Mouse (Mus musculus): Measurements from ENCODE around the gene Tmc3. TPM values are rescaled to one million over a fixed set of nuclear protein-coding genes. Genes with fewer than 3 reads are reported as not detected.
A peak's percentile ranks its signal among the peaks of the same experiment; 100 is the strongest.

The Tmc3 gene
- polyA plus RNA-seq, 2 experiments, result 0.96 to 1.5 TPM

- Histone ChIP-seq H3K27ac (replicated peaks; ENCODE audit: low read depth, low read length) (no peak overlapping the region), H3K36me3 (ENCODE audit: control insufficient read depth, insufficient read depth, low read length) (no peaks in the 10 kb centered on the region), H3K4me3 (replicated peaks; ENCODE audit: low read length) (no peak overlapping the region), H3K4me2 (replicated peaks; ENCODE audit: low read depth, low read length, severe bottlenecking) (no peak overlapping the region), H3K9me3 (ENCODE audit: control insufficient read depth, low read length) (no peaks in the 10 kb centered on the region), H3K9ac (ENCODE audit: low read depth, low read length, severe bottlenecking) (no peak overlapping the region), H3K4me1 (ENCODE audit: control insufficient read depth, insufficient read depth, low read length) (no peaks in the 10 kb centered on the region), H3K27me3 (ENCODE audit: control insufficient read depth, insufficient read depth, low read length) (no peaks in the 10 kb centered on the region)
- WGBS, result 95% methylated on average over 3 of the region's 3 CpGs
- DNase-seq (ENCODE audit: low spot score) (no peak), ATAC-seq (ENCODE audit: low FRiP score, low read depth) (no peak)
- TF ChIP-seq POLR2A (IDR thresholded peaks at IDR 0.05; ENCODE audit: borderline replicate concordance, extremely low read depth, insufficient read depth, insufficient read length), result no peak
Measured at GRCm38 (mm10) chr7:83661763-83662162, 77.0 kb downstream of the Tmc3 start.

DNA sequence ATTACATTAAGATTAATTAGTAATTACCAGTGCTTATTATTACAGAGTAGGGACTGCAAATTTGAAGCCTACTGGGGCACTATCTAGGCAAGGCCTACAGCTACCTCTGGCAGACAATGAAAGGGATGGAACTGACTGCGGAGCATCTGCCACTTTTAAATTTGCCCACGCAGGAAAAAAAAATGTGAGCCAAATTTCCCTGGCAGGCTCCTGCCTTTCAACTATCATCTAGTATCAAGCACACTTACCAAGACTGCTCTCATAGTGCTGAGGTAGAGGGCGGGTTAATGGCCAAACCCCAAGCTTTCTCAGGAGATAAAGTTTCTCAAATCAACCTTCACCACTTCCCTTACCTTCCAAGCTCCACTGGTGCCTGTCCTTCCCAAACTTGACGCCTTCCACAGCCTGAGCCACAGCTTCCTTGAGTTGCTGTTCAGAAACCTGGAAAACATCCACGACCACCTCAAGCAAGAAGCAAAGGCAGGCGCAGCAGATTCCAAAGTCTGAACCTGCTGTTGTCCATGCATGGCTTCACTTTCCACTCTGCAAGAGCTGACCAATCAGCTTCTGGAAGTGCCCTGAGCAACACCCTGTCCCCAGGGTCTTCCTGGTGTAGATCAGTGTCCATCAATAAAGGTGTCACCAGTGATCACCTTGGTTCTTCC, 78.1 kb downstream of the Tmc3 start:
- Histone ChIP-seq H3K27ac (replicated peaks; ENCODE audit: low read depth, low read length) (no peak overlapping the region), H3K4me1 (ENCODE audit: control insufficient read depth, insufficient read depth, low read length) (no peaks in the 10 kb centered on the region), H3K9ac (ENCODE audit: low read depth, low read length, severe bottlenecking) (no peak overlapping the region), H3K9me3 (ENCODE audit: control insufficient read depth, low read length) (no peaks in the 10 kb centered on the region), H3K36me3 (ENCODE audit: control insufficient read depth, insufficient read depth, low read length) (no peaks in the 10 kb centered on the region), H3K27me3 (ENCODE audit: control insufficient read depth, insufficient read depth, low read length) (no peaks in the 10 kb centered on the region), H3K4me2 (replicated peaks; ENCODE audit: low read depth, low read length, severe bottlenecking) (no peak overlapping the region), H3K4me3 (replicated peaks; ENCODE audit: low read length) (no peak overlapping the region)
- ATAC-seq (ENCODE audit: low FRiP score, low read depth) (no peak), DNase-seq (ENCODE audit: low spot score) (no peak)
- 84% methylated on average over 6 of the region's 6 CpGs for WGBS
- TF ChIP-seq POLR2A (IDR thresholded peaks at IDR 0.05; ENCODE audit: borderline replicate concordance, extremely low read depth, insufficient read depth, insufficient read length), result no peak

DNA sequence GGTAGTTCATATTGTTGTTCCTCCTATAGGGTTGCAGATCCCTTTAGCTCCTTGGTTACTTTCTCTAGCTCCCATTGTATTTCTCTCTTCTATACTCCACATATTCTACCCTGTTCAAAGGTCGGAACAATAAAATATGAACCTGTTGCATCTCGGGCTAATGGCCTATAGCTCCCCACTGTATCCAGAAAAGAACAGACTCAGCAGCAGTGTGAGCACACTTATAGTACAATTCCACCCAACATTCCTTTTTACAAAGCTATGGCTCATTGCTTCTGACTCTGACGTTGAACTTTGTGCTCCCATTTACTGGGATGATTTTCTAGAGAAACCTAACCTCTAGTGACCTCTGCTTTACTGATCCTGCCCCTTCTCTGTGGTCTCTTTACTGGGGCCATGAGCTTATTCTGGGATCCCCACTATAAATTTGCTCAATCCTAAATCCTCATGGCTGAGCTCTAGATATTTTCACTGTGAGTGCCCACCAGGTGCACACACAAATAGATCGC, 81.4 kb downstream of the Tmc3 start:
- H3K4me2 ChIP-seq (replicated peaks; ENCODE audit: low read depth, low read length, severe bottlenecking), result no peak overlapping the region
- DNase-seq (ENCODE audit: low spot score) (no peak), ATAC-seq (ENCODE audit: low FRiP score, low read depth) (no peak)
- no peak overlapping the region for H3K9ac ChIP-seq (ENCODE audit: low read depth, low read length, severe bottlenecking)
- H3K4me3 ChIP-seq (replicated peaks; ENCODE audit: low read length), result no peak overlapping the region
- no peak for TF ChIP-seq POLR2A (IDR thresholded peaks at IDR 0.05; ENCODE audit: borderline replicate concordance, extremely low read depth, insufficient read depth, insufficient read length)
- H3K27me3 ChIP-seq (ENCODE audit: control insufficient read depth, insufficient read depth, low read length), result no peaks in the 10 kb centered on the region
- H3K27ac ChIP-seq (replicated peaks; ENCODE audit: low read depth, low read length), result no peak overlapping the region
- WGBS, result 86% methylated on average over 4 of the region's 4 CpGs
- no peaks in the 10 kb centered on the region for H3K36me3 ChIP-seq (ENCODE audit: control insufficient read depth, insufficient read depth, low read length)
- no peaks in the 10 kb centered on the region for H3K4me1 ChIP-seq (ENCODE audit: control insufficient read depth, insufficient read depth, low read length)
- H3K9me3 ChIP-seq (ENCODE audit: control insufficient read depth, low read length), result no peaks in the 10 kb centered on the region

DNA sequence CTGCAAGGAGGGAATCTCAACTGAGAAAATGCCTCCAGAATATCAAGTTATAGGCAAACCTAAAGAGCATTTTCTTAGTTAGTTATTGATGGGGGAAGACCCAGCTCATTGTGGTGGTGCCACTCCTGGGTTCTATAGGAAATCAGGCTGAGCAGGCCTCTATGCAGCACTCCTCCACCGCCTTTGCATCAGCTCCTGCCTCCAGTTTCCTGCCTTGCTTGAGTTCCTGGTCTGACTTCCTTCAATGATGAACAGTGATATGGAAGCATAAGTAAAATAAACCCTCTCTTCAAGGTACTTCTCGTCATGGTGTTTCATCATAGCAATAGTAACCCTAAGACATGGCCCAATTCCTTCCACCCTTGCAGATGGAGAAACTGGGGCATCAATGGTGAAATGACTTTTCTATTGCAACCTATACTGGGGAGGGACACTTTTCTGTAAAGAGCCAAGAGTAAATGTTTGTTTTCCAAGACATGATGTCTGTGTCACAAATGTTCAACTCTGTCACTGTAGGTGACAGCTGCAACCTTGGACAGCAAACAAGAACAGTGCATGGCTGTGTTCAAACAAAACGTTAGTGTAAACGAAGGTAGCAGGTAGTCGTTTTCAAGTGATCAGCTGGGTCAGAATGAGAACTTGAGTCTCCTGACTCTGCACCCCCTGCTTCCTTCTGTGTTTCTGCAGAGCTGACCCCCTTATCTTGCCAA, 83.4 kb downstream of the Tmc3 start:
- no peak for TF ChIP-seq POLR2A (IDR thresholded peaks at IDR 0.05; ENCODE audit: borderline replicate concordance, extremely low read depth, insufficient read depth, insufficient read length)
- no peak overlapping the region for H3K9ac ChIP-seq (ENCODE audit: low read depth, low read length, severe bottlenecking)
- 83% methylated on average over 5 of the region's 5 CpGs for WGBS
- no peak overlapping the region for H3K4me3 ChIP-seq (replicated peaks; ENCODE audit: low read length)
- no peak overlapping the region for H3K4me2 ChIP-seq (replicated peaks; ENCODE audit: low read depth, low read length, severe bottlenecking)
- ATAC-seq (ENCODE audit: low FRiP score, low read depth), result no peak
- H3K9me3 ChIP-seq (ENCODE audit: control insufficient read depth, low read length), result no peaks in the 10 kb centered on the region
- H3K4me1 ChIP-seq (ENCODE audit: control insufficient read depth, insufficient read depth, low read length), result no peaks in the 10 kb centered on the region
- no peaks in the 10 kb centered on the region for H3K27me3 ChIP-seq (ENCODE audit: control insufficient read depth, insufficient read depth, low read length)
- H3K27ac ChIP-seq (replicated peaks; ENCODE audit: low read depth, low read length), result no peak overlapping the region
- no peaks in the 10 kb centered on the region for H3K36me3 ChIP-seq (ENCODE audit: control insufficient read depth, insufficient read depth, low read length)
- no peak for DNase-seq (ENCODE audit: low spot score)

DNA sequence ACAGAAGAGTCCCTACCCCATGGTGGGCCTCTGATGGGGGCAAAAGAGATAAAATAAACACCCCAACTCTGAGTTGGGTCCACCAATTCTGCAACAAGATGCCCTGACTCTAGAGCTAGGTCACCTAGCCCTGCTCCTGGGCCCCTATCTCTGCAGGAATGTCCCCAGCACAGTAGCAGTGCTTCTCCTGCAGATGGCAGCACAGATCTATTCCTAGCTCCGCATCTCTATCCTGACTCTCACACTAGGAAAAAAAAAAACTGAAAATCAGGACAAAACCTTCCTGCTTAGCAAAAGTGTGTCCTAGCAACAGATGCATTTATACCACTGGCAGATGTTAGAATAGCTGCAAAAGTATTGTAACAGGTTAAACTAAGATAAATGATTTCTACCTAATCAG, 84.0 kb downstream of the Tmc3 start:
- no peak overlapping the region for H3K9ac ChIP-seq (ENCODE audit: low read depth, low read length, severe bottlenecking)
- no peak overlapping the region for H3K27ac ChIP-seq (replicated peaks; ENCODE audit: low read depth, low read length)
- DNase-seq (ENCODE audit: low spot score) (peak; percentile 77), ATAC-seq (ENCODE audit: low FRiP score, low read depth) (0 out of 2 replicates have a peak, but pooled peaks have one; percentile 41)
- no peak for TF ChIP-seq POLR2A (IDR thresholded peaks at IDR 0.05; ENCODE audit: borderline replicate concordance, extremely low read depth, insufficient read depth, insufficient read length)
- no peaks in the 10 kb centered on the region for H3K36me3 ChIP-seq (ENCODE audit: control insufficient read depth, insufficient read depth, low read length)
- no peaks in the 10 kb centered on the region for H3K4me1 ChIP-seq (ENCODE audit: control insufficient read depth, insufficient read depth, low read length)
- WGBS, result 17% methylated on average over 1 of the region's 1 CpGs
- H3K4me3 ChIP-seq (replicated peaks; ENCODE audit: low read length), result no peak overlapping the region
- no peaks in the 10 kb centered on the region for H3K27me3 ChIP-seq (ENCODE audit: control insufficient read depth, insufficient read depth, low read length)
- no peak overlapping the region for H3K4me2 ChIP-seq (replicated peaks; ENCODE audit: low read depth, low read length, severe bottlenecking)
- H3K9me3 ChIP-seq (ENCODE audit: control insufficient read depth, low read length), result no peaks in the 10 kb centered on the region

Data from limb, embryonic 14.5 days (tissue).